Mouse (Mus musculus): ENCODE results near the gene Cog1. TPM values are rescaled to one million over a fixed set of nuclear protein-coding genes. Genes with fewer than 3 reads are reported as not detected.
A peak's percentile ranks its signal among the peaks of the same experiment; 100 is the strongest.

Gene Cog1
- polyA plus RNA-seq, 1 experiment from 2014 or later, result 37.7 TPM

DNA sequence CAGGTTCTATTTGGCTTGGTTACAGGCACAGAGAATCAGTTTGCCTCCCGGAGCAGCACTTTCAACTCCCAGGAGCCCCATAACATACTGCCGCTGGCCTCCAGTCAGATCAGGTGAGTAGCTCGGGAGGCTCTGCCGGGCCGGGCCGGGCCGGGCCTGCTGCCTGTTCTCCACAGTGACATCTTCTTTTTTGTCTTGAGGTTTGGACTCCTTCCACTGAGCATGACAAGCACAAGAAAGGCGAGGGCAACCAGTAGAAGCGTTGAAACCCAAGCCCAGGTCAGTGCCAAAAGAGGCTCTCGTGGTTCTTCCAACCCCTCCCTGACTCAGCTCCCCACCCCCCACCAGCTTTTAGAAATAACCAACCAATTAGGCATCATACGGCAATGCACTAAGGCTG, 12.0 kb downstream of the Cog1 start:
- no peak for ATAC-seq
- no peak for DNase-seq (ENCODE audit: low read depth, low spot score)
- POLR2A ChIA-PET, result no interaction called here
- no peaks in the 10 kb centered on the region for H3K27me3 ChIP-seq
- CTCF ChIA-PET, result no interaction called here
- in situ Hi-C loops (cut with MboI; ENCODE audit: low pct_unique_long_range_greater_than_20kb), result no loop called here
- TF ChIP-seq CTCF (IDR thresholded peaks at IDR 0.05), result no peak

- in situ Hi-C loops (cut with MboI; ENCODE audit: low pct_unique_long_range_greater_than_20kb), result no loop called here
- ATAC-seq, result no peak
- TF ChIP-seq CTCF (IDR thresholded peaks at IDR 0.05), result no peak
- no peak for DNase-seq (ENCODE audit: low read depth, low spot score)
- ChIA-PET CTCF (no interaction called here), POLR2A (no interaction called here)
- no peaks in the 10 kb centered on the region for H3K27me3 ChIP-seq
Measured at GRCm38 (mm10) chr11:113661835-113662351, 12.9 kb downstream of the Cog1 start.

GRCm38 (mm10) chr11:113664279-113664678, 15.3 kb downstream of the Cog1 start:
- no peaks in the 10 kb centered on the region for H3K27me3 ChIP-seq
- no peak for TF ChIP-seq CTCF (IDR thresholded peaks at IDR 0.05)
- ATAC-seq, result no peak
- no peak for DNase-seq (ENCODE audit: low read depth, low spot score)
- in situ Hi-C loops (cut with MboI; ENCODE audit: low pct_unique_long_range_greater_than_20kb), result no loop called here
- CTCF ChIA-PET, result interaction anchor here (2.2 kb wide), 1 partner anchor 11 kb away, joined by 10 read pairs; no protein-coding TSS in a partner anchor
- POLR2A ChIA-PET, result no interaction called here

DNA sequence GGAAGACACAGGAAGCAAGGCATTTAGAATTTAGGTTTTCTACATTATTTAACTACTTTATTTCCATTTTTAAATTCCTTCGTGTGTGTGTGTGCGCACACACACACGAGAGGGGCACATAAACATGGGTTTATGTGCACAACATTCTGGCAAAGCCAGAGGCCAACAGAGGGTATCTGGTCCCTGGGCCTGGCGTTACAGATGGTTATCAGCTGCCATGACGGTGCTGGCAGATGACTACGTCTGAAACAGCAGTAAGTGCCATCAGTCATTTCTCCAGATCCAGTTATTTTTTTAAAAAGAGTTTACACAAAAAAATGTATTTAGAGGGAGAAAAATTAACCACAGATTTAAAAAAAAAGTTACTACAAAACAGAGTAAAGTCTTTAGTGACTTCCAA, 17.2 kb downstream of the Cog1 start:
- no peak for ATAC-seq
- H3K27me3 ChIP-seq, result no peaks in the 10 kb centered on the region
- POLR2A ChIA-PET, result interaction anchor here (0.6 kb wide), 1 partner anchor 14 kb away, joined by 4 read pairs; no protein-coding TSS in a partner anchor
- CTCF ChIA-PET, result interaction anchor here (1.2 to 1.8 kb wide), 2 partner anchors 15 to 145 kb away, joined by 4 to 7 read pairs; no protein-coding TSS in a partner anchor
- no peak for DNase-seq (ENCODE audit: low read depth, low spot score)
- TF ChIP-seq CTCF (IDR thresholded peaks at IDR 0.05), result no peak
- in situ Hi-C loops (cut with MboI; ENCODE audit: low pct_unique_long_range_greater_than_20kb), result no loop called here

DNA sequence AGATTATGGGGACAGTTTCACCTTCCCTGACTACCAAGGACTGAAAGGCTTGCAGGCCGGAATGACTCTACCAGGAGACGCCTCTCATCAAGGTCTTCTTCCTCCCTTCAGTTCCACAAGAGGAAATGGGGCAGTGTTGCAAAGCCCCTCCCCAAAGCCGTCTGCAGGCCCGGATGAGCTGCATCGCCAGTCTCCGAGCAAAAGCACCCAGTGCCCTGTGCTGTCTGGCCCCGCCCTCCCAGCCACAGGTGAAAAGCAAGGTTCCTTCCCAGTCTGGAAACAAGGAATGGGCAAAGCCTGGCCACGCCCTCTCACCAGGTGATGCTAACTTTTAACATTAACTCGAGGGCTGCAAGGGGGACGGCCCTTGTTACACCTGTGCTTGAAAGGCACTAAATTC, 17.7 kb downstream of the Cog1 start:
- ATAC-seq (no peak), DNase-seq (ENCODE audit: low read depth, low spot score) (no peak)
- TF ChIP-seq CTCF (IDR thresholded peaks at IDR 0.05), result no peak
- ChIA-PET POLR2A (no interaction called here), CTCF (interaction anchor here (1.2 to 1.8 kb wide), 3 partner anchors 10 to 144 kb away, joined by 3 to 7 read pairs (median 4); no protein-coding TSS in a partner anchor)
- in situ Hi-C loops (cut with MboI; ENCODE audit: low pct_unique_long_range_greater_than_20kb), result no loop called here
- no peaks in the 10 kb centered on the region for H3K27me3 ChIP-seq

DNA sequence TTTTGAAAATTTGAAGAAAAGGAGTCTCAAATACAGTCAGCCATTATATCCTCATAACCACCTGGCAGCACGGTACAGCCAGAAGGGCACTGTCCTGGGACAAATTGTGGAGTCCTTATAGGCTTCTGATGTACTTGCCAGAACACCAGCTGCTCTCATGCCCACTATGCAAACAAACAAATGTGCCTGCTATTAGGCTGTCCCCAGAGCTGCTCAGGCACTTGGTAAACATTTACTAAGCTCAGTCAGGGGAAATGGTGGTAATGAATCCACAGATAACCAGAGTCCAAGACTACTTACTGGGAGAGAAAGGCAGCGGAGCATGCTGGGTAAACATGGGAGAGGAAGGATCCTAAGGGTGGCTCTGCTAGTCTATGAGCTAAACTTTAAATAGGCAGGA, 18.2 kb downstream of the Cog1 start:
- CTCF ChIA-PET, result interaction anchor here (0.9 to 1.6 kb wide), 3 partner anchors 11 to 144 kb away, joined by 3 to 4 read pairs (median 3); no protein-coding TSS in a partner anchor
- H3K27me3 ChIP-seq, result no peaks in the 10 kb centered on the region
- POLR2A ChIA-PET, result no interaction called here
- no peak for DNase-seq (ENCODE audit: low read depth, low spot score)
- no peak for TF ChIP-seq CTCF (IDR thresholded peaks at IDR 0.05)
- ATAC-seq, result peak; percentile 69
- in situ Hi-C loops (cut with MboI; ENCODE audit: low pct_unique_long_range_greater_than_20kb), result no loop called here

GRCm38 (mm10) chr11:113667704-113668103, 18.7 kb downstream of the Cog1 start:
- CTCF ChIA-PET, result interaction anchor here (0.9 to 1.6 kb wide), 2 partner anchors 12 to 15 kb away, joined by 3 read pairs; no protein-coding TSS in a partner anchor
- H3K27me3 ChIP-seq, result no peaks in the 10 kb centered on the region
- no peak for TF ChIP-seq CTCF (IDR thresholded peaks at IDR 0.05)
- DNase-seq (ENCODE audit: low read depth, low spot score) (no peak), ATAC-seq (peak; percentile 29)
- POLR2A ChIA-PET, result no interaction called here
- in situ Hi-C loops (cut with MboI; ENCODE audit: low pct_unique_long_range_greater_than_20kb), result no loop called here

DNA sequence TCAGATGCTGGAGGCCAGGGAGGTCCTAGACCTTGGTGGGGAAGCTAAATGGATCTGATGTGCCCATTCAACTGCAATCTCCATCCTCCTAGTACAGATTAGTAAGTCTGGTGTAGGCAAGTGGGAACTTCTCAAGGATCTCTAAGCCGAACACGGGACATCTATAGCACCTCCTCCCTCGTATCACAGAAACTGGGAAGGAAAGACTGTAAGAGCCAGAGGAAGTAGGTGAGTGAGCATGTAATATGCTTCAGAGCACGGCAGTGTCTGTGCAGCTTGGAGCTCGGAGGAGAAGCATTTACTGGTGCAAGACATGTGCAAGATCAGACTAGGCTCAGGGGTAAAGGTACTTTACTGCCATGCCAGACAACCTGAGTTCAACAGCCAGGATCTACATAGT, 19.9 kb downstream of the Cog1 start:
- ChIA-PET CTCF (no interaction called here), POLR2A (interaction anchor here (1.2 kb wide), 1 partner anchor 9 kb away, joined by 3 read pairs; no protein-coding TSS in a partner anchor)
- TF ChIP-seq CTCF (IDR thresholded peaks at IDR 0.05), result no peak
- no peak for ATAC-seq
- H3K27me3 ChIP-seq, result no peaks in the 10 kb centered on the region
- no peak for DNase-seq (ENCODE audit: low read depth, low spot score)
- in situ Hi-C loops (cut with MboI; ENCODE audit: low pct_unique_long_range_greater_than_20kb), result no loop called here

DNA sequence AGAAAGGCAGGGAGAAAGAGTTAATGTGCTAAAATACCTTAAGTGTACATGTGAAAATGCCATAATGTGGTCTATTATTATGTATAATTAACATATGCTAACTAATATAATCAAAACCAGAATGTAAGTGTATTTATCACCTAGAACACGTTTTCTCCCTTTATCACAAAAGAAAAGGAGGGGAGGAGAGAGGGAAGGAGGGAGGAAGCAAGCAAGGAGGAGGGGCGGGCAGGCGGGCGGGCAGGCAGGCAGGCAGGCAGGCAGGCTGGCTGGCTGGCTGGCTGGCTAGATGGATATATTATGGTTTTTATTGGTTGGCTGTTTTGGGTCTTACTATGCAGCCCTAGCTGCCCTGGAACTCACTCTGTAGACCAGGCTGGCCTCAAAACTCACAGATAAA, 20.7 kb downstream of the Cog1 start:
- H3K27me3 ChIP-seq, result no peaks in the 10 kb centered on the region
- ChIA-PET CTCF (no interaction called here), POLR2A (no interaction called here)
- no peak for TF ChIP-seq CTCF (IDR thresholded peaks at IDR 0.05)
- in situ Hi-C loops (cut with MboI; ENCODE audit: low pct_unique_long_range_greater_than_20kb), result no loop called here
- ATAC-seq, result no peak
- no peak for DNase-seq (ENCODE audit: low read depth, low spot score)

- DNase-seq (ENCODE audit: low read depth, low spot score), result no peak
Measured at GRCm38 (mm10) chr11:113673614-113674013, 24.6 kb downstream of the Cog1 start.

DNA sequence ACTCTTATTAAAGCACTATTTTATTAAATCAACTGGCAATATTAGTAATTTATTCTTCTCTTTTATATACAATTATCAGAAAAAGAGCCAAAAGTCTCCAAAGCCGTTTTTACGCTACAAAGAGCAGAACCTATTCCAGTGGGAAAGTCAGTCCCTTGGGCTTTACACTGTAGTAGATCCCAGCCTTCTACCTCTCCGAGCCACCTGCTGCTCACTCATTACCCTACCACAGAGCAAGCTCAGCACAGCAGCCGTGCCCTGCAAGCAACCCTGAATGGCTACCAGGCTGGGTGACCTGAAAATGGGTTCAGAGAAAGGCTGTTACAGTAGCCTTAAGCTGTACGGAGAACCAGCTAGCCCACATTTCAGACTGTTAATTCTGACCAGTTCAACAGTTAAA, 25.6 kb downstream of the Cog1 start:
- DNase-seq (ENCODE audit: low read depth, low spot score) (no peak), ATAC-seq (no peak)
- no peak for TF ChIP-seq CTCF (IDR thresholded peaks at IDR 0.05)
- ChIA-PET POLR2A (interaction anchor here (1.1 kb wide), 1 partner anchor 14 kb away, joined by 3 read pairs; no protein-coding TSS in a partner anchor), CTCF (no interaction called here)
- in situ Hi-C loops (cut with MboI; ENCODE audit: low pct_unique_long_range_greater_than_20kb), result no loop called here
- H3K27me3 ChIP-seq, result no peaks in the 10 kb centered on the region

More at GRCm38 (mm10) chr11:113673614-113674013, 24.6 kb downstream of the Cog1 start:
- no peaks in the 10 kb centered on the region for H3K27me3 ChIP-seq
- CTCF ChIA-PET, result no interaction called here
- ATAC-seq, result no peak
- POLR2A ChIA-PET, result interaction anchor here (1.1 kb wide), 1 partner anchor 13 kb away, joined by 3 read pairs; no protein-coding TSS in a partner anchor
- no peak for TF ChIP-seq CTCF (IDR thresholded peaks at IDR 0.05)
- in situ Hi-C loops (cut with MboI; ENCODE audit: low pct_unique_long_range_greater_than_20kb), result no loop called here

All from Patski (cell line).